Mouse (Mus musculus) kidney, postnatal 14 days (tissue): ENCODE data around the gene Tbc1d2b.
A peak's percentile ranks its signal among the peaks of the same experiment; 100 is the strongest.

ENCODE experiments used
- DNase-seq: peaks from one replicate; pipeline ENCODE4 v3.0.0; 2022; ENCODE audit warnings: mixed read lengths

Tbc1d2b gene

DNA sequence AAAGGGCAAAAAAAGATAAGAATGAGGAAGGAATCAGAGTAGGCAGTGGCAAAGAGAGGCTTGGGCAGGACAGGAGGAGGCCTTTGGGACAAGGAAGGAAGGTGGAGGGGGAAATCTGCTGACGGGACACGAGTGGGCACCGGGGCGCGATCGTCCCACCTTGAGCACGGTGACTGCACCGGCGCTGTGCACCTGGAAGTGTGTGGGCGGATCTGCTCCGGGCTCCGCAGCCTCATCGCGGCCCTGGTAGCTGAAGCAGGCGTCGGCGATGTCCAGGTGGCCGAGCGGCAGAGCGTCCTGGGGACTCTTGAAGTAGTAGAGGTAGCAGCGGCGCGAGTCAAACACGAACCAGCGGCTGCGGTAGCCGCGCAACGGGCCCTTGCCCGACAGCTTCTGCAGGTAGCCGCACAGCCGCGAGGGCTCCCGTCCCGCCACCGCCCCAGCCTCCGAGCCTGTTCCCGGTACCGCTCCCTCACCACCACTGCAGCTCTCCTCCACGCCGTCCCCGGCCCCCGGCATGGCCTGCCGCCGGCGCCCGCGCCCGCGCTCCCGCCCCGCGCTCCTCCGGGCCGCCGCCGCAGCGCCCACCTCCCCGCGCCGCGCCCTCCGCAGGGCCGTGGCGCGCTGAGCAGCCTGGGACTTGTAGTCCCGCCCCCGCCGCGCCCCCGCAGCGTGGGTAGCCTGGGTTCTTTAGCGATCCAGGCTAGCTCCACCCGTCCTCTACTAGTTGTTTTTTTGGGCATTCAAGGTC lies at the start of gene Tbc1d2b:
Gene Tbc1d2b (minus strand): TSS at position 612 of the 751 bp plus-strand sequence.
- DNase-seq: peak; percentile 80

- DNase-seq: no peak
Observed at GRCm38 (mm10) chr9:90316300-90316699, 45.7 kb upstream of the Tbc1d2b start.

DNA sequence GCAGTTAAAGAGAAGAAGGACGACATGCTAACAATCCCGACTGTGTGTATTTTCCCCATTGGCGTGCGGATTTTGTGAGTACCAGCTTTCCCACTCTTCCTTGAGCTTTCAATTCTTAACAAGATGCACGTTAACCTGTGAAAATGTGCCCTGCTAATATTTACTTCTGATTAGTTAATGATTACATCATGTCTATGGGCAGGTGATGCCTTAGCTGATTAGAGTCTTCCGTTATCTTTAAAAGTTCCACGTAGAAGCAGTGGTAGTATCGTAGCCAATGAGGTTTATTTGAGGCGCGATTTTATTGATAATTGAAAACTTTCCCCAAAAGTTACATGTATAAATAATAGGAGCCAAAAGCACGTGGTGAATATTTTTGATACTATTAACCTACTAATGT lies 45.1 kb upstream of the Tbc1d2b start:
- no peak for DNase-seq

GRCm38 (mm10) chr9:90304254-90304653 lies 33.6 kb upstream of the Tbc1d2b start:
- DNase-seq: no peak

DNA sequence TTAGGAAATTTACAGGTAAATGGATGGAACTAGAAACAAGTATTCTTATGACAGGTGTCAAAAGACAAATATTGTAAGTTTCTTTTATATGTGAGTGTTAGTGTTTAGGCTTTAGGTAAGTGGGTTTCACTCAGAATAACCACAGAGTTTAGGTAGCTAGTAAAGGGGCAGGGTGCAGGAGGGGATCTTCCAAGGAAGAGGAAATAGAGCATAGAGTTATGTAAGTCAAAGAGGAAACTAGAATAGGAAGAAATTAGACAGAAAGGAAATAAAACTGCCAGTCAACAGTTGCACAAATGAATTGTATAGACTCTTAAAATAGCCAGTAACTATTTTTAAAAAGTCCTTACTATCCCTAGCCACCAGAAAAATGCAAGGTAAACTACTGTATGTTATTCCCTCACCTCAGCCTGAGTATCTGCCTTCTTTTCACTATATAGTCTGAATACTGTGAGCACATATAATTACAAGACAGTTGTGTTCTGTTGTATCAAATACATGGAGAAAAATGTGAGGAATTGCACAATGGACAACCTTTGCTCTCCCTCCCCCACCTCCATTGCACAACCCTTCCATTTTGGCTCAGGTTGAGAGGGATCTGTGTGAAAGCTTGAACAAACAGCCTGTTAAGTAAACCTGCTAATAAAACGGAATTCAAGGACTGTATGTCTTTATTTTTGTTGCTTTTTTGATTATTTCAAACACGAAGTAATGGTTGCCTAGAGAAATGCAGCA lies 32.7 kb upstream of the Tbc1d2b start:
- no peak for DNase-seq

GRCm38 (mm10) chr9:90302670-90303069 lies 32.1 kb upstream of the Tbc1d2b start:
- DNase-seq: no peak

DNA sequence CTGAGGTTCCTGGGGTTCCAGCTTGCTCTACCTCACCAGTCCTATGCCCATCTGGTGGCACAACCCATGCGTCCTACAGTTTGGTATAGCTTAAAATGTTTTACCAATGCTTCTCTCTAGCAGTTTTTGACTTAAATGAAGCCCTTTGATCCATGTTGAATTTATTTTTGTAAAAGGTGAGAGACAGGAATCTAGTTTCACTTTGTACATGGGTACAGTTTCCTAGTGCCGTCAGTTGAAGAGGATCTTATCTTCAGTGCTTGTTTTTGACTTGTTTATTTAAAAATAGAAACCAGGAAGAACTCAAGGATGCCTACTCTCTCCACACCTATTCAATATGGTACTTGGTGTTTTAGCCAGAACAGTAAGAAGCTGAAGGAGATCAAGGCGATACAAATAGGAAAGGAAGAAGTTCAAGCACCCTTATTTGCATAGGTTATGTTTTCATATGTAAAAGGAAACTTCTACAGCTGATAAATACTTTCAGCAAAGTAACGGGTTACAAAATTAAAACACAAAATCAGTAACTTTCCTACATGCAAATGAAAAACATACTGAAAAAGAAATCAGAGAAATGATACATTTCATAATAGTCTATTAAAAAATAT lies 30.6 kb upstream of the Tbc1d2b start:
- DNase-seq: no peak

- DNase-seq: no peak
Observed at GRCm38 (mm10) chr9:90297637-90298036, 27.0 kb upstream of the Tbc1d2b start.

DNA sequence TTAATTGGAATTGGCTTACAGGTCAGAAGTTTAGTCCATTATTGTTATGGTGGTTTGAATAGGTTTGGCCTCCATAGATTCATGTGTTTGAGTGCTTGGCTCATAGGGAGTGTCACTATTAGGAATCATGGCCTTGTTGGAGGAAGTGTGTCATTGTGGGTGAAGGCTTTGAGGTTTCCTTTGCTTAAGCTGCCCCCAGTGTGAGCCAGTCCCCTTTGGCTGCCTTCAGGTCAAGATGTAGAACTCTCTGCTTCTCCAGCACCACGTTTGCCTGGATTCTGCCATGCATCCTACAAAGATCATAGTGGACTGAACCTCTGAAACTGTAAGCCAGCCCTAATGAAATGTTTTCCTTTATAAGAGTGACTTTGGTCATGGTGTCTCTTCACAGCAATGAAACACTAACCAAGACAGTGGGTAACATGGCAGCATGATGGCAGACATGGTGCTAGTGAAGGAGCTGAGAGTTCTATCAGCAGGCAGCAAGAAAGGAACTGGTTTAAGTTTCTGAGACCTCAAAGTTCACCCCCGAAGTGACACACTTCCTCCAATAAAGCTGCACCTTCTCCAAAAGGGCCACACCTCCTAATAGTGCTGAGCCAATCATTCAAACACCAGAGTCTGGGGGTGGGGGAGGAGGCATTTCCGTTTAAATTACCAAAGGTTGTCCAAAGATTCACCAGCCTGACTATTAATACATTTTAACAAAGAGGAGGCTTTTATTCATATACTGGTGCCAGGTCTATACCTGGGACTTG lies 23.2 kb upstream of the Tbc1d2b start:
- no peak for DNase-seq

GRCm38 (mm10) chr9:90278397-90278796 lies 7.8 kb upstream of the Tbc1d2b start:
- no peak for DNase-seq

- DNase-seq: no peak
Observed at GRCm38 (mm10) chr9:90277884-90278283, 7.3 kb upstream of the Tbc1d2b start.

GRCm38 (mm10) chr9:90276779-90277178 lies 6.2 kb upstream of the Tbc1d2b start:
- DNase-seq: no peak

DNA sequence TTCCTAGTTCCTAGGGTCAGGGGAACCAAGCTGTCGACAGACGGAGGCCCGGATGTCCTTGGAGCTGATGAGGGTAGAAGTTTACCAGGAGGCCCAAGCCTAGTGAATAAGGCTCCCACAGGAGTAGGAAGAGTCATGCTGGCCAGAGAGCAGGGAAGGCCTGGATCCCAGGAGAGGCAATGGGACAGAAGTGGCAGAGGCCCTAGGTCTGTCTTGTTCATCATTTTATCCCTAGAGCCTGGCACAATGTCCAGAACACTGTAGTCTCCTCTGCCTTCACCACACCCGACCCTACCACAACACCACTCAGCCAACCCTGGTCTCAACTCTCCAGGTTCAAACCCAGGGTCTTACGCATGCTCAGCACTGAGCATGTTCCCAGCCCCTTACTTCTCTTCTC lies 5.3 kb upstream of the Tbc1d2b start:
- no peak for DNase-seq

- DNase-seq: no peak
Observed at GRCm38 (mm10) chr9:90275500-90275899, 4.9 kb upstream of the Tbc1d2b start.

- DNase-seq: no peak
Observed at GRCm38 (mm10) chr9:90274516-90274915, 3.9 kb upstream of the Tbc1d2b start.

- DNase-seq: no peak
Observed at GRCm38 (mm10) chr9:90272346-90272745, 1.7 kb upstream of the Tbc1d2b start.

- no peak for DNase-seq
Observed at GRCm38 (mm10) chr9:90271541-90272090, 1.0 kb upstream of the Tbc1d2b start.

GRCm38 (mm10) chr9:90270944-90271295 lies 316 bp upstream of the Tbc1d2b start:
- no peak for DNase-seq

DNA sequence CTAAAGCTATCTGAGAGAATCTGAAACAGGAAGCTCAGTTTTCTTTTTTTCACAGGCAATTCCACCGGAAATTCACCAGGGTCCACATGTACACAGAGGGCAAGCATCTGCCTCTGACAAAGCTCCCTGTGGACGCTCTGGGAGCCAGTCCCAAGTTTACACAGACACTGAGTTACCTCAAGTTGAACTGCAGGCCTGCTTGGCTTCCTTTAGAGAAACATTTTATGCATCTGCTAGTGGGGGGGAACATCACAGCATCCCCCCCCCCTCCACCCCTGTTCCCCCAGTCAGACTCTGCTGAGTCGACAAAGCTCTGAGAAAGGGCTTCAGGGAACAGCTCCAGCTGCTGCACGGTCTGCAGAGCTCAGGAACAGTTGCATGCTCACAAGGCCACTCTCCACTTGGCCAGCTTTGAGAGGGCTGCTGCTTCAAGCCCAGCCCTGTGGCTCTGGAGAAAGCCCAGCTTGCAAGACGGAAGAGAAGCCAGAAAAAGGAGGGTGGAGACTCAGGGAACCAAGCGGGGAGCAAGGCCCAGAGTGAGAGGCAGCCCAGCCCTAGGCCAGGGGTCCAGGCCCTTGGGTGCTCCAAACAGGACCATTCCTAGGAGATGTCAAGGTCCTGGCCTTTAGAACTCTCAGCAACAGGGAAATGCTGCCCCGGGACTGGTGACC lies 1.5 kb downstream of the Tbc1d2b start:
- peak; percentile 78 for DNase-seq

DNA sequence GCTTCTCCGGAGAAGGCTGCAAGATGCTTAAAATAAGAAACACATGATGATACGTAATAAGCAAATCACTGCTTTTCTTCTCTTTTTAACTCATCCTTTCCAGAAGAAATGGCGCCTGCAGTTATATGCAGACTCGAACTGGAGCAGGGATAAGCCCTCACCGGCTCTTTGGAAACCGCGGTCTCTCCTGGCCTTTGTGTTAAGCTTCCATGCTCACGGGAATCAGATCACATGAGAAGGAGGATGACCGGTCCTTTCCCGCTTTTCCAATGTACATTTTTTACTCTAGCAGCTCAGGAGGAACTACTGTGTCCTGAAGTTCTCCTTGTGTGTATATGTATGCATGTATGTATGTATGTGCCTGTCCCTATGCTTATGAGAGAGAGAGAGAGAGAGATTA lies 3.7 kb downstream of the Tbc1d2b start:
- DNase-seq: no peak

DNA sequence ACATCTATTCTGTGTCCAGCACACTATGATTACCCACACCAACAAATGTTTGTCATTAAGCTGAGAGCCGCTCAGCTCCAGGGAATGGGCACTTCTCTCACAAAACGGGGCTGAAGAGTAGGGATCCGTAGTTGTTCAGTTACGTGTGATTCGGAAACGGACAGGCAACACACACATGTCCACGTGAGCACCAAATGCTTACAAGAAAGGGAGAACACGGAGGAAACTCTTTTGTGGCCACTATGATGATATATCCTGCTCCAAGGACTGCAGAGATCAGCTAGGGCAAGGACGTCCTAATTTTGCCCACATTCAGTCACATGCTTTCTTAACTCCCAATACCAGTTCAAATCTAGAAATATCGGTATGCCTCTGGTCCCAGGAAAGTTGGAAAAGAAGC lies 4.5 kb downstream of the Tbc1d2b start:
- DNase-seq: no peak

- no peak for DNase-seq
Observed at GRCm38 (mm10) chr9:90265322-90266039, 5.1 kb downstream of the Tbc1d2b start.
